Mouse (Mus musculus) embryonic fibroblast, embryonic 13.5 days (primary cell): ENCODE results near the gene Dnmbp. TPM values are rescaled to one million over a fixed set of nuclear protein-coding genes. Genes with fewer than 3 reads are reported as not detected.
"Not testable (repeated sequence)": the region's sequence is repeated elsewhere in the genome, so short reads cannot be mapped to it uniquely, and the experiment has no call there.

ENCODE experiments used
- H3K27ac ChIP-seq: 2 replicates; pipeline ENCODE4 v1.5.1; 2012; ENCODE audit warnings: low read length, control low read depth, inconsistent platforms; ENCODE audit not compliant: insufficient read depth
- H3K4me1 ChIP-seq: 2 replicates; pipeline ENCODE4 v1.6.1; 2011; ENCODE audit warnings: low read length; ENCODE audit not compliant: control insufficient read depth, insufficient read depth
- H3K4me3 ChIP-seq: 2 replicates; pipeline ENCODE4 v1.5.1; 2011; ENCODE audit warnings: mild to moderate bottlenecking, control low read depth, low read length; ENCODE audit not compliant: insufficient read depth
- CTCF ChIP-seq: IDR thresholded peaks from 2 replicates; pipeline ENCODE4 v1.5.1; 2011; ENCODE audit warnings: mild to moderate bottlenecking, control low read depth, low read length, moderate library complexity, borderline replicate concordance; ENCODE audit not compliant: insufficient read depth
- POLR2A ChIP-seq: IDR thresholded peaks from 2 replicates; pipeline ENCODE4 v1.6.1; 2011; ENCODE audit warnings: low read depth, mild to moderate bottlenecking, control low read depth, low read length, moderate library complexity
- polyA plus RNA-seq: library from polyadenylated mRNA; stranded (reverse); fragments of >200 nt; gene quantifications from 2 replicates; pipeline ENCODE4 v1.2.4, GENCODE M21; 2011; ENCODE audit warnings: low read depth; ENCODE audit not compliant: missing spikeins, insufficient read length

The Dnmbp gene
- polyA plus RNA-seq, 1 experiment, result 13.3 TPM

- no peaks in the 10 kb centered on the region for H3K4me1 ChIP-seq
- H3K27ac ChIP-seq, result no peak overlapping the region
- H3K4me3 ChIP-seq, result no peak overlapping the region
- TF ChIP-seq POLR2A, result no peak
- TF ChIP-seq CTCF, result no peak
These were observed 26.5 kb upstream of the Dnmbp start for GRCm38 (mm10) chr19:43966481-43966880.

DNA sequence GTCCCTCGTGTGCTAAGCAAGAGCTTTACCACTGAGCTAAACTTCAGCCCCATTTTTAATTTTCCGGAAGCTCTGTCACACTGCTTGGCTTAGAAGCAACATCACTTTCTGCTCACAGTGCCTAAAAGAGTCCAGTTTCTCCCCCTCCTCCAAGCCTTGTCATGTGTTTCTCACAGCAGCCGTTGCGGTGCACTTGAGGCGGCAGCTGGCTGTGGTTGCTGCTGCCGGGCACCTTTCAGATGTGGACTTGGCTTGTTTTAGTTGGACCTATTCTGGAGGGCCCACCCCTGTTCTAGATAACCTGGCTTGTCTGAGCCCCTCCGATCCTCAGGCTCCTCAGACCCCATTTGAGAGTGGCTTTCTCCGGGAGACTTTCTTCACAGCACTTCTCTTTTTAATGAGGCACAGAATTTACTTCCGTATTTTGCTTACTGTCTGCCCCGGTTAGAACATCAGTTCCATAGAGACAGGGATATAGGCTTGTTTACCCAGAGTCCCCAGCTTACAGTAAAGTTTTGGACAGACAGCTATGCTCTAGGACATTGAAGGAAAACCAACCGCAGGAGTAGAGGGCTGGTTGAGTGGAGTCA, 25.6 kb upstream of the Dnmbp start:
- Histone ChIP-seq H3K4me1 (no peaks in the 10 kb centered on the region), H3K4me3 (no peak overlapping the region), H3K27ac (no peak overlapping the region)
- TF ChIP-seq POLR2A (no peak), CTCF (no peak)

DNA sequence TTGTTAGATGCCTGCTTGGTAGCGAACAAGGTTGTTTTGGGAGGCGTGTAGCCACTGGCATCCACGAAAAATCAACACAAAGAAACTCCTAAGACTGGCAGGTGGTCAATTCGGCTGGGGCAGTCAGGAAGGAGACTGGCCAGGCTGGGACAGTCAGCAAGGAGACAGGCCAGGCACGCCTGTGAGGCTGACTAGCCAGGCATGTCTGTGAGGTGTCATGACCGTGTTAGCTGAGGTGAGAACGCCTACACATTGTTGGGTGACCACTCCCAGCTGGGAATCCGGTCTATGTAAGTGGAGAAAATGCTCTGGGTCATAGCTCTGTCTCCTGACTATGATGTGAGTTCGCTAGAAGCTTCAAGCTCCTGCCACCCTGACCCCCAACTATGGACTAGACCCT, 22.8 kb upstream of the Dnmbp start:
- TF ChIP-seq CTCF (no peak), POLR2A (no peak)
- H3K4me3 ChIP-seq, result no peak overlapping the region

GRCm38 (mm10) chr19:43961185-43961584, 21.2 kb upstream of the Dnmbp start:
- TF ChIP-seq CTCF (no peak), POLR2A (no peak)
- Histone ChIP-seq H3K27ac (no peak overlapping the region), H3K4me3 (no peak overlapping the region), H3K4me1 (no peaks in the 10 kb centered on the region)

More for the DNA sequence above, 22.8 kb upstream of the Dnmbp start:
- Histone ChIP-seq H3K4me1 (no peaks in the 10 kb centered on the region), H3K27ac (no peak overlapping the region)

DNA sequence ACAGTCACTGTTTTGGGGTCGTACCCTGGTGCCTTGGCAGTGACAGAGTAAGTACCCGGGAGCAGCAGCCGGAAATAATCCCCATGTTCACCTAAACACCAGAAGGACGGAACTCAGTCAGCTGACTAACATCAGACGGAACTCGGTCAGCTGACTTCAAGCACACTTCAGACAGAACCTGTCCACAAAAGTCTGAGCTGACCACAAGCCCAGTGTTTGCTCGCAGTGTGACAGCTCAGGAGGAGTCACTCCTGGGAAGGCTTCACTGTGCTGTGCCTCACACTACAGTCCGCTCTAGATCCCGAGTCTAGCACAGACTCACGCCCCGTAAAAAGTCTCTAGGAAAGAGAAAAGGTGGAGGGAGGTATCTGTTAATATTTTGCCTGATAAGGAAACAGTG, 20.0 kb upstream of the Dnmbp start:
- H3K4me1 ChIP-seq, result no peaks in the 10 kb centered on the region
- no peak for TF ChIP-seq CTCF
- no peak for TF ChIP-seq POLR2A
- H3K4me3 ChIP-seq, result no peak overlapping the region
- H3K27ac ChIP-seq, result no peak overlapping the region

DNA sequence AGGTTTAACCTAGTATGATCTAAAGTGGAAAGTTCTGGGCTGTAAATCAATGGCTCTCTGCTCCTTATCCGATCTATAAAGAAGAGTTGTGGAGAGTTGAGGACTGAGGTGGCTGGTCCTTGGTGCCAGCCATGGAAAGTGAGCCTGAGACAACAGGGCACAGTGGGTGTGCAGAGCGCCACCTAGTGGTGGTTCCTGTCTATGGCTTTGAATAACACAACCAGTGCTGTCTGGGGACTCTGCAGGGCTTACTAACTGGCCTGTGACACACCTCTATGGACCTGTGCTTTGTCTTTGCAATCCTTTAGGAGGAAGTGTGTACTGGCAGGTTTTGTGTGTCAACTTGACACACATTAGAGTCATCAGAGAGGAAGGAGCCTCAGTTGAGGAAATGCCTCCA, 19.2 kb upstream of the Dnmbp start:
- TF ChIP-seq POLR2A, result no peak
- TF ChIP-seq CTCF, result peak; percentile 93
- Histone ChIP-seq H3K4me1 (no peaks in the 10 kb centered on the region), H3K27ac (no peak overlapping the region), H3K4me3 (no peak overlapping the region)

- no peaks in the 10 kb centered on the region for H3K4me1 ChIP-seq
- H3K27ac ChIP-seq, result no peak overlapping the region
- no peak overlapping the region for H3K4me3 ChIP-seq
- no peak for TF ChIP-seq CTCF
- no peak for TF ChIP-seq POLR2A
These were observed 17.9 kb upstream of the Dnmbp start for GRCm38 (mm10) chr19:43957881-43958280.

DNA sequence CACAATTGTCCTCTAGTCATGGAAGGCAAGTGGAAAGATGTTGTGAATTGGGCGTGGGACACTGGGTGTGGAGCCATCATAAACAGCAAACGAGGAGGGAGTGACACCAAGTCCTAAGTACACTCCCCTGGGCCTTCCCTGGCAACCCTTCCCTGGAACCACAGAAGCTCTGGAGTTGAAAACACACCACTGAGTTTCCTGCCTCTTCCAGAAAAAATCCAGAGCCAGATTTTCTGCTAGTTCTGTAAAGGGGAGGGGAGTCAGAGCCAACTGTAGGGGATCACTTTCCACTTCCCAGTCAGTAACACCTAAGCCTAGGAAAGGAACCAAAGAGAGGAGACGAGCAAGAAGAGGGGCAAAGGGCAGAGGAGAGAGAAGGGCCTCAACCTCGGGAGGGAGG, 17.4 kb upstream of the Dnmbp start:
- H3K4me3 ChIP-seq, result no peak overlapping the region
- TF ChIP-seq POLR2A (no peak), CTCF (no peak)
- H3K4me1 ChIP-seq, result no peaks in the 10 kb centered on the region
- no peak overlapping the region for H3K27ac ChIP-seq

DNA sequence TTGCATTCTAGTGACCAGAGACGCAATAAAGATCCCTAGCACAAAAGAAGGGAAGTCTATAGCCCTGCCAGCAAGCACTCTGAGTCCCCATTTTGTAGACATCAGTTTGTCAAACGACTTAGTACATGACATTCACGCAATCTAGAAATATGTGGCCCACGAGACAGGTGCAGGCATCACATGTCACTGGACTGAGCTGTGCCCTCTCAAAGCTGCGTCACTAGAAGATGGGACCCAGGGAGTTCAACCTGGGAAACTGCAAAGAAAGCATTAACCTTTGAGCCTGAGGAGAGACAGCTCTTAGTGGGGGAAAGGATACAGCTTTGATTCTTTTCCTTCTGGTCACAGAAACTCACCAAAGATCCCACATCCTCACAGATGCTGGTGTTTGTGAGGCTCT, 15.3 kb upstream of the Dnmbp start:
- no peak for TF ChIP-seq POLR2A
- no peak for TF ChIP-seq CTCF
- H3K4me3 ChIP-seq, result no peak overlapping the region
- H3K27ac ChIP-seq, result no peak overlapping the region
- no peaks in the 10 kb centered on the region for H3K4me1 ChIP-seq

DNA sequence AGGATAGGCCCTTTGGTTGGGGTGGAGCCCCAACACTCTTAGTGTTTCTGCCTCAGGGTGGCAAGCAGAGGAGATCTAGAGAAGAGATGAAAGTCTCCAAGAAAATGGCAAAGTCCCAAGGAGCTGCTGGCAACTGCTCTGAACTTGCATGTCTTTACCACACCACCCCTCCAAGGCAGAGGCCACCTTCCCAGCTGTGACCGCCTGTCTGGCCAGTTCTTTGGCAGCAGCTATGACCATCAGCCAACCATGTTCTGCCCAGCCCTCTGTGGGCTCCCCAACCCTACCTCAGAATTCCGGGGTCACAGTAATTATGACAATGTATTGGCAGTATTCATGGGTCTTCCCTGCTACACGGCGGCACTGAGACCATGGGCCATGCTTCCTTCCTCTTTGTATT, 14.9 kb upstream of the Dnmbp start:
- Histone ChIP-seq H3K4me3 (no peak overlapping the region), H3K4me1 (no peaks in the 10 kb centered on the region), H3K27ac (no peak overlapping the region)
- TF ChIP-seq POLR2A (no peak), CTCF (no peak)

DNA sequence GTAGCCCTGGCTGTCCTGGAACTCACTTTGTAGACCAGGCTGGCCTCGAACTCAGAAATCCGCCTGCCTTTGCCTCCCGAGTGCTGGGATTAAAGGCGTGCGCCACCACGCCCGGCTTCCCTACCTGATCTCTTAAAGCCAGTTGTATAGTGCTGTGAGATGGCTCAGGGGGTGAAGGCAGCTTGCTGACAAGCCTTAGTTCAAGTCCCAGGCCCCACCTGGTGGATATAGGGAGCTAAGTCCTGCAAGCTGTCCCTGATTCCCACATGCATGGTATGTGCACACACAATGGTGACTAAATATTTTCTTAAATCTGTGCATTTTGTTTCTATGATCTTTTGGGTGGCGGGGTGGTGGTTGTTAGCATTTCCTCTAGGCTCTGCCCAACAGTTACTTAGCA, 12.9 kb upstream of the Dnmbp start:
- not testable (repeated sequence) for H3K27ac ChIP-seq, H3K4me3 ChIP-seq, H3K4me1 ChIP-seq
